Mouse (Mus musculus) midbrain, embryonic 13.5 days (tissue): ENCODE measurements around the gene Myo7a. TPM values are rescaled to one million over a fixed set of nuclear protein-coding genes. Genes with fewer than 3 reads are reported as not detected.

Experiments
- ATAC-seq: fragments of 200-750 bp; cut with Nextera tagmentation; 2 replicates; pipeline ENCODE4 v1.8.0; 2017; ENCODE audit warnings: mild to moderate bottlenecking, moderate TSS enrichment, moderate library complexity
- H3K27ac ChIP-seq: fragments of 300-500 bp; sonication (generic); 2 replicates; pipeline ENCODE4 v1.5.1; 2015; ENCODE audit warnings: inconsistent platforms, mild to moderate bottlenecking, moderate library complexity
- H3K27me3 ChIP-seq: fragments of 300-500 bp; sonication (generic); 2 replicates; pipeline ENCODE4 v1.6.1; 2015; ENCODE audit warnings: mild to moderate bottlenecking, inconsistent platforms
- H3K36me3 ChIP-seq: fragments of 300-500 bp; sonication (generic); 2 replicates; pipeline ENCODE4 v1.6.1; 2015; ENCODE audit warnings: mild to moderate bottlenecking, inconsistent platforms
- H3K4me1 ChIP-seq: fragments of 300-500 bp; sonication (generic); replicated peaks from 2 replicates; pipeline ENCODE4 v1.6.1; 2015; ENCODE audit warnings: inconsistent platforms
- H3K4me2 ChIP-seq: fragments of 300-500 bp; sonication (generic); replicated peaks from 2 replicates; pipeline ENCODE4 v1.6.1; 2015; ENCODE audit warnings: moderate library complexity, mild to moderate bottlenecking, inconsistent platforms
- H3K4me3 ChIP-seq: fragments of 300-500 bp; sonication (generic); replicated peaks from 2 replicates; pipeline ENCODE4 v1.5.1; 2015; ENCODE audit warnings: mild to moderate bottlenecking, inconsistent platforms
- H3K9ac ChIP-seq: fragments of 300-500 bp; sonication (generic); replicated peaks from 2 replicates; pipeline ENCODE4 v1.6.1; 2015; ENCODE audit warnings: mild to moderate bottlenecking, inconsistent platforms
- H3K9me3 ChIP-seq: fragments of 300-500 bp; sonication (generic); 2 replicates; pipeline ENCODE4 v1.6.1; 2016; ENCODE audit warnings: mild to moderate bottlenecking, inconsistent platforms
- WGBS: fragments of 180-500 bp; shearing (Covaris S2); methylation state at CpG from one replicate; pipeline ENCODE4 v1.1.7; 2015; 5-methylcytosine and 5-hydroxymethylcytosine counted together
- polyA plus RNA-seq: library from polyadenylated mRNA; unstranded; fragments of >200 nt; fragmentation: Nextera tagmentation; extraction: Ambion mirVana; gene quantifications from 2 replicates; pipeline ENCODE4 v1.2.1, GENCODE M21; 2015

The Myo7a gene
- polyA plus RNA-seq, 1 experiment from 2014 or later = 19.0 TPM

DNA sequence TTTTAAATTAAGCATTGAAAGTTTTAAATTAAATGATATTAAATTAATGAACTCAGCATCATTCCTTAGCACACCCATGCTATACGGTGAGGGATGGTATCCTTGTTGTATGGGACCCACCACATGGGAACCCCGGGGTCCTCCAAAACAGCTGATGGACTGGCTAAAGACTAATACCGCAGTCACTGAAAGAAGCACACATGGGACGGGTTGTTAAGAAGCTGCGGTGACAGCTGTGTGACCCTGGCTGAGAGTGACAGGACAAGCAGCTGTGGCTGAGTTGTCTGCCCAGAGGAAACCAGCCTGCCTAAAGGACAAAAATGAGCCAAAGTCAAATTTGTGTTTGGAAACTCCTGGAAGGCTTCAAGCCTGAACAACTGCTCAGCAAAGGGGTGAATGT lies 34.6 kb upstream of the Myo7a start:
- WGBS = 82% methylated on average over 5 of the region's 5 CpGs
- H3K4me3 ChIP-seq = no peak overlapping the region

GRCm38 (mm10) chr7:98153345-98153744 lies 34.0 kb upstream of the Myo7a start:
- Histone ChIP-seq H3K36me3 (no peaks in the 10 kb centered on the region), H3K9ac (no peak overlapping the region), H3K27ac (no peak overlapping the region), H3K4me1 (peaks cover 41% of the 10 kb centered on the region), H3K4me3 (no peak overlapping the region), H3K4me2 (no peak overlapping the region), H3K27me3 (no peaks in the 10 kb centered on the region), H3K9me3 (no peaks in the 10 kb centered on the region)
- ATAC-seq = no peak
- WGBS = 38% methylated on average over 3 of the region's 3 CpGs

More for the DNA sequence above, 34.6 kb upstream of the Myo7a start:
- H3K9me3 ChIP-seq = no peaks in the 10 kb centered on the region
- H3K27ac ChIP-seq = no peak overlapping the region
- no peak overlapping the region for H3K4me2 ChIP-seq
- H3K9ac ChIP-seq = no peak overlapping the region
- H3K4me1 ChIP-seq = peaks cover 41% of the 10 kb centered on the region
- ATAC-seq = no peak
- H3K36me3 ChIP-seq = no peaks in the 10 kb centered on the region
- H3K27me3 ChIP-seq = no peaks in the 10 kb centered on the region

DNA sequence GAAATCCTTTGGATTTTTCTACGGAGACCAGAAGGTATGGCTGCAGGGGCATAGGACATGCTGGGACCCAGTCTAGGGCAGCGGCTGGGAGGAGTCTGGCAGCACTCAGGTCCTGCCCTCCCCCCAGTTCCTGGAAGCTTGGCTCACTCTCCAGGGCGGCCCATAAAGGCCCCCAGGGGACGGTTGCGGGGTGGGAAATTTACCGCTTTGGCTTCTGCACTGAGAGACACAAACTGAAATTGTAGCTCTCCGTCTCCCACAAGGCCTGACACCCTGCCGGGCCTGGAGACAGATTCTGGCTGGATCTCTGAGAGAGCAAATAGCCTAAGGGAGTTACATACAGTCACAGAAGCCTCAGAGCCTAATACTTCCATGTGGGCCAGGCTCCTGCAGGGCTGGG lies 33.1 kb upstream of the Myo7a start:
- peaks cover 38% of the 10 kb centered on the region for H3K4me1 ChIP-seq
- H3K4me2 ChIP-seq = no peak overlapping the region
- WGBS = 68% methylated on average over 8 of the region's 8 CpGs
- H3K27ac ChIP-seq = no peak overlapping the region
- no peaks in the 10 kb centered on the region for H3K36me3 ChIP-seq
- no peak for ATAC-seq
- no peaks in the 10 kb centered on the region for H3K9me3 ChIP-seq
- no peaks in the 10 kb centered on the region for H3K27me3 ChIP-seq
- no peak overlapping the region for H3K9ac ChIP-seq
- H3K4me3 ChIP-seq = no peak overlapping the region

- Histone ChIP-seq H3K4me3 (no peak overlapping the region), H3K27ac (no peak overlapping the region), H3K9me3 (no peaks in the 10 kb centered on the region), H3K4me1 (peaks cover 28% of the 10 kb centered on the region), H3K4me2 (no peak overlapping the region), H3K36me3 (no peaks in the 10 kb centered on the region), H3K9ac (no peak overlapping the region), H3K27me3 (no peaks in the 10 kb centered on the region)
- no peak for ATAC-seq
- 49% methylated on average over 5 of the region's 5 CpGs for WGBS
Measured at GRCm38 (mm10) chr7:98150525-98150924, 31.2 kb upstream of the Myo7a start.

DNA sequence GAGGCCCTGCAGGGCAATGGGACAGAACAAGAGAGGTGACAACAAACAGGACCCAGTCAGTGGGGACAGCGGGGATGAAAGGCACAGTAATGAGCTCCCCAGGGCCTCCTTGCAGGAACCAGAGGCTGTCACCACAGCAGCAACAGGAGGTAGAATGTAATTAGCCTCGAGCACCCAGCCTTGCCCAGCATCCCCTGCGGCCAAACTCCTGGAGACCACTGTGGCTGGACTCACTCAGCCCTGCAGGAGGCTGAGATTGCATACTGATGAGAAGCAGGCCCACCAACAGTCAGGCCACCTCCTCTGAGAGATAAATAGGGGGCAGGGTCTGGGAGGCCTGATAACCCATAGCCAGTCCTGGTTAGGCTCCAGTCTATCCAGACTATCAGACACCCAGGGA lies 30.5 kb upstream of the Myo7a start:
- H3K36me3 ChIP-seq = no peaks in the 10 kb centered on the region
- peak; percentile 43 for ATAC-seq
- peaks cover 28% of the 10 kb centered on the region for H3K4me1 ChIP-seq
- no peak overlapping the region for H3K4me2 ChIP-seq
- H3K9me3 ChIP-seq = no peaks in the 10 kb centered on the region
- H3K27ac ChIP-seq = peak overlapping the region; percentile 1; the same call in 1 of the 2 replicates
- WGBS = 17% methylated on average over 3 of the region's 3 CpGs
- no peaks in the 10 kb centered on the region for H3K27me3 ChIP-seq
- H3K4me3 ChIP-seq = no peak overlapping the region
- no peak overlapping the region for H3K9ac ChIP-seq

- no peak overlapping the region for H3K4me2 ChIP-seq
- ATAC-seq = no peak
- no peak overlapping the region for H3K4me3 ChIP-seq
- no peak overlapping the region for H3K9ac ChIP-seq
- no peaks in the 10 kb centered on the region for H3K9me3 ChIP-seq
- 72% methylated on average over 10 of the region's 10 CpGs for WGBS
- H3K27me3 ChIP-seq = no peaks in the 10 kb centered on the region
- no peaks in the 10 kb centered on the region for H3K36me3 ChIP-seq
- no peak overlapping the region for H3K27ac ChIP-seq
- peaks cover 28% of the 10 kb centered on the region for H3K4me1 ChIP-seq
Measured at GRCm38 (mm10) chr7:98148721-98149407, 29.5 kb upstream of the Myo7a start.

- H3K27ac ChIP-seq = 0 out of 2 replicates have a peak overlapping the region, but pooled peaks have one; percentile 14
- no peak overlapping the region for H3K4me2 ChIP-seq
- H3K9ac ChIP-seq = no peak overlapping the region
- H3K27me3 ChIP-seq = no peaks in the 10 kb centered on the region
- H3K36me3 ChIP-seq = no peaks in the 10 kb centered on the region
- H3K9me3 ChIP-seq = no peaks in the 10 kb centered on the region
- H3K4me1 ChIP-seq = peaks cover 28% of the 10 kb centered on the region
- WGBS = 55% methylated on average over 8 of the region's 8 CpGs
- ATAC-seq = no peak
- H3K4me3 ChIP-seq = no peak overlapping the region
Measured at GRCm38 (mm10) chr7:98147766-98148165, 28.4 kb upstream of the Myo7a start.

DNA sequence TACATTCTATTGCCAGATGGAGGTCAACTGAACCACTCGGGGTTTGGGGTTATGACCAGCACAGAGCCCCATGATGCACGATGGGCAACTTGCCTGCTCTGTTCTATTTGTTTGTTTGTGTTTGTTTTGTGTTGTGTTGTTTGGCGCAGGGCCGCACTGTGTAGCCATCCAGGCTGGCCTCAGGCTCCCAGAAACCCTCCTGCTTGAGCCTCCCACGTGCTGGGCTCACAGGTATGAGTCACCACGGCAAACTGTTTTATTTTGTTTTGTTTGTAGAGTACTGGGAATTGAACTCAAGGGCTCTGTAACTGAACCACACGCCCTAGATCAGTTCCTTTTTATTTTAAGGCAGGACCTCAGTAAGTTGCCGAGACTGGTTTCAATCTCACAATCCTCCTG lies 27.1 kb upstream of the Myo7a start:
- H3K4me2 ChIP-seq = no peak overlapping the region
- no peaks in the 10 kb centered on the region for H3K9me3 ChIP-seq
- H3K4me1 ChIP-seq = peaks cover 34% of the 10 kb centered on the region
- H3K27ac ChIP-seq = no peak overlapping the region
- 84% methylated on average over 8 of the region's 8 CpGs for WGBS
- no peak for ATAC-seq
- H3K4me3 ChIP-seq = no peak overlapping the region
- H3K9ac ChIP-seq = no peak overlapping the region
- no peaks in the 10 kb centered on the region for H3K27me3 ChIP-seq
- H3K36me3 ChIP-seq = no peaks in the 10 kb centered on the region

DNA sequence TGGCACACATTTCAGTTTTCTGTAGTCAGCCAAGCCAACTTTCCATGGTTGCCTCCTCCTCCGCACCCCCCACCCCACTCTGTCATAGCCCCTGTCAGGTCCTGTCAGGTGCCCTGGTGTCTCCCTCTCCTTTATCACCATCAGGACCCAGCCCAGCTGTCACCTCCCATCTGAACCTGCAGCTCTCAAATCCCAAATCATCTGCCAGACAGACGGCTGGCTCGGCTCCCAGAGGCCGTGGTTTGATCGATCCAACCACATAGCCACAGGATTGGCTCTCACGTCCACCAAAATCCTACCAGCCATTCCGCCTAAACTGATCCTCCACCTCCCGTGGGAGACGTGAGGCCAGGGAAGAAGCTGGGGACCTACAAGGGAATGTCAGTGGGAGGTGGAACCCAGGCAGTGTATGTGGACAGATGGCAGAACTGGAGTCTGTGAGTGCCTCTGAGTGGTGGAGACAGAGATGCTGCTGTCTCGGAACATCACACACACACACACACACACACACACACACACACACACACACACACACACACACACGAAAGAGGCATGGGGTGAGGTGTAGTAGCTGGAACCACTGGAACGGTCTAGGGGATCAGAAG lies 26.6 kb upstream of the Myo7a start:
- Histone ChIP-seq H3K27ac (no peak overlapping the region), H3K27me3 (no peaks in the 10 kb centered on the region), H3K36me3 (no peaks in the 10 kb centered on the region), H3K4me3 (no peak overlapping the region), H3K4me2 (no peak overlapping the region), H3K9me3 (no peaks in the 10 kb centered on the region), H3K9ac (no peak overlapping the region), H3K4me1 (peaks cover 34% of the 10 kb centered on the region)
- 90% methylated on average over 12 of the region's 12 CpGs for WGBS
- ATAC-seq = no peak

GRCm38 (mm10) chr7:98145402-98145801 lies 26.1 kb upstream of the Myo7a start, which contains the start of gene Omp:
Gene Omp (minus strand): TSS chr7:98145502.
- Histone ChIP-seq H3K4me2 (no peak within 1 kb of the TSS), H3K4me1 (peaks cover 32% of the 10 kb centered on the region), H3K9ac (no peak within 1 kb of the TSS), H3K9me3 (no peaks in the 10 kb centered on the region), H3K27ac (no peak within 1 kb of the TSS), H3K27me3 (no peaks in the 10 kb centered on the region), H3K4me3 (no peak within 1 kb of the TSS), H3K36me3 (no peaks in the 10 kb centered on the region)
- WGBS = 91% methylated on average over 5 of the region's 5 CpGs
- ATAC-seq = no peak

- no peaks in the 10 kb centered on the region for H3K27me3 ChIP-seq
- ATAC-seq = no peak
- 48% methylated on average over 3 of the region's 3 CpGs for WGBS
Measured at GRCm38 (mm10) chr7:98142648-98143047, 23.3 kb upstream of the Myo7a start.

GRCm38 (mm10) chr7:98142247-98142646 lies 22.9 kb upstream of the Myo7a start:
- H3K27me3 ChIP-seq = no peaks in the 10 kb centered on the region
- 29% methylated on average over 8 of the region's 8 CpGs for WGBS
- no peak overlapping the region for H3K27ac ChIP-seq
- H3K36me3 ChIP-seq = no peaks in the 10 kb centered on the region
- ATAC-seq = no peak
- H3K9me3 ChIP-seq = no peaks in the 10 kb centered on the region
- H3K4me1 ChIP-seq = peaks cover 27% of the 10 kb centered on the region
- no peak overlapping the region for H3K4me3 ChIP-seq
- H3K4me2 ChIP-seq = no peak overlapping the region
- no peak overlapping the region for H3K9ac ChIP-seq

More at GRCm38 (mm10) chr7:98142648-98143047, 23.3 kb upstream of the Myo7a start:
- Histone ChIP-seq H3K9ac (no peak overlapping the region), H3K4me3 (no peak overlapping the region), H3K9me3 (no peaks in the 10 kb centered on the region), H3K27ac (no peak overlapping the region), H3K36me3 (no peaks in the 10 kb centered on the region), H3K4me2 (no peak overlapping the region), H3K4me1 (peaks cover 23% of the 10 kb centered on the region)
